Mouse (Mus musculus): ENCODE data around the gene Ski. TPM values are rescaled to one million over a fixed set of nuclear protein-coding genes. Genes with fewer than 3 reads are reported as not detected.
A peak's percentile ranks its signal among the peaks of the same experiment; 100 is the strongest.

Ski gene
- polyA plus RNA-seq, 1 experiment from 2014 or later, result 16.2 TPM

DNA sequence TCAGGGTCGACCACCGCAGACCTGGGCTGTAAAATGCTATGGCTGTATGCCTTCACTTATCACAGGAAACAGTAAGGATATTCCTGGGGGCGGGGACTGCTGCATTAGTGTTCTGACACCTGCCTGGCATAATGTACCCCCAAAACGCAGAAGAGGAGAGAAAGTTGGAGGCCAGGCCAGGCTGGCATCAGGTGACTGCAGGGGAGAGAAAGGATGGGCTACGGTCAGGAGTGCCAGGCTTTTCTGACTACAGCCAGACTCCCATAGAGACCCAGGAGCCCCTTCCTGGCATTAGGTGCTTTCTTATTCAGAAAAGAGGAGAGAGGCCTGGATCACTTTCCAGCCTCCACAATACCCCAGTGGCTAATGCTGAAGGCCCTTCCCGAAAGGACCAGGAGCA lies 17.1 kb upstream of the Ski start:
- H3K36me3 ChIP-seq (ENCODE audit: control insufficient read depth, insufficient read depth, low read length), result no peaks in the 10 kb centered on the region
- no peaks in the 10 kb centered on the region for H3K9me3 ChIP-seq (replicated peaks; ENCODE audit: control insufficient read depth, low read length)
- H3K27me3 ChIP-seq (replicated peaks; ENCODE audit: control insufficient read depth, insufficient read depth, low read length), result no peaks in the 10 kb centered on the region
- no peak overlapping the region for H3K9ac ChIP-seq (ENCODE audit: low read length)
- H3K4me3 ChIP-seq (ENCODE audit: low read depth, low read length), result no peak overlapping the region
- DNase-seq (ENCODE audit: low spot score) (no peak), ATAC-seq (no peak)
- 55% methylated on average over 6 of the region's 6 CpGs for WGBS
- H3K4me2 ChIP-seq (ENCODE audit: low read length), result no peak overlapping the region
- peaks cover 18% of the 10 kb centered on the region for H3K4me1 ChIP-seq (ENCODE audit: control insufficient read depth, insufficient read depth, low read length)
- no peak overlapping the region for H3K27ac ChIP-seq (ENCODE audit: low read depth, low read length)

DNA sequence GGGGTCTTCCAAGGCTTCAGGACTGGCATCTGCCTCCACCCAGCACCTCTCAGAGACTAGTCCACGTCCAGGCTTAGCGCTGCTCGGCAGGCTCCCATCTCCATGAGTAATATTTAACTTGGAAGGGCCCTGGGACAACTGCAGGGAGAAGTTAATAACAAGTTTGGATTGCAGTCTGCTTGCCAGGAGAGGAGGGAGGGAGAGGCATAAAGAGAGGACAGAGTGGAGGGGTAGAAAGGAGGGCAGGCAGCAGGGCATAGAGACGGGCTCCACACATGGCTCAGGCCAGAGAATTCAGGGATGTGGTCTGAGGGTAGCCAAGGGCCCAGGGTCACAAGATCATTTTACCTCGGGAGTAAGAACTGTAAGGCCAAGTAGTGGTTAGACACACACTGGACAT lies 15.9 kb upstream of the Ski start:
- DNase-seq (ENCODE audit: low spot score) (no peak), ATAC-seq (no peak)
- Histone ChIP-seq H3K4me2 (ENCODE audit: low read length) (no peak overlapping the region), H3K9me3 (replicated peaks; ENCODE audit: control insufficient read depth, low read length) (no peaks in the 10 kb centered on the region), H3K36me3 (ENCODE audit: control insufficient read depth, insufficient read depth, low read length) (no peaks in the 10 kb centered on the region), H3K9ac (ENCODE audit: low read length) (no peak overlapping the region), H3K4me1 (ENCODE audit: control insufficient read depth, insufficient read depth, low read length) (peaks cover 31% of the 10 kb centered on the region), H3K27ac (ENCODE audit: low read depth, low read length) (no peak overlapping the region), H3K27me3 (replicated peaks; ENCODE audit: control insufficient read depth, insufficient read depth, low read length) (no peaks in the 10 kb centered on the region), H3K4me3 (ENCODE audit: low read depth, low read length) (no peak overlapping the region)
- WGBS, result 84% methylated on average over 5 of the region's 5 CpGs

DNA sequence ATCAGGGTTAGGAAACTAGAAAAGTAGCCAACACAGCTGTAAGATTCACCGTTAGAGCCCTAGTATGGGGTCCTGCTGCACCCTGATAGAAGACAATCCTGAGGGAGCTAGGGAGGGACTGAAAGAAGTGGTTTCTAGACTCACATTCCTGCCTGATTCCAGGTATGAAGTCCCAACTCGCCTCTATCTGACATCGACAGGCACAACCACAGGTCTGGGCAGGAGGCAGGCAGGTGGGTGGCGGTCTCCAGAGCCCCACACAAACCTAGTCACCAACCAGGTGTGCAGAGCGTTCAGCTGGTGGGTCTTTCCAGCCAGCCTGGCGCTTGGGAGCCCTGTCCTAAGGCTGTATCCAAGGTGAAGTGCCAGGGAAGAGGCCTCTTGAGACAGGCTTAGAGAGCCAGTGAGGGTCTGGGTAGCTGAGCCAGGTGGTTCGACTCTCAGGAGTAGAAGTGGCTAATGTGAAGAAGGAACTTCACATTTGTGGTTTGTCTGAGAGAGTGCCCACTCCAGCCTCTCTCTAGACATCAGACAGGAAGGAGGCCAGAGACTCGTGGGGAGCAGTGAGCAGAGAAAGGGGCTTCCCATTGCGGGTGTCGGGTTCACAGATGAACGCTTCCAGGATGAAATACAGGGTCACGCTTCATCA lies 14.5 kb upstream of the Ski start:
- Histone ChIP-seq H3K36me3 (ENCODE audit: control insufficient read depth, insufficient read depth, low read length) (no peaks in the 10 kb centered on the region), H3K9me3 (replicated peaks; ENCODE audit: control insufficient read depth, low read length) (no peaks in the 10 kb centered on the region), H3K27me3 (replicated peaks; ENCODE audit: control insufficient read depth, insufficient read depth, low read length) (no peaks in the 10 kb centered on the region), H3K9ac (ENCODE audit: low read length) (no peak overlapping the region), H3K4me3 (ENCODE audit: low read depth, low read length) (no peak overlapping the region), H3K4me1 (ENCODE audit: control insufficient read depth, insufficient read depth, low read length) (peaks cover 32% of the 10 kb centered on the region), H3K4me2 (ENCODE audit: low read length) (no peak overlapping the region), H3K27ac (ENCODE audit: low read depth, low read length) (peak overlapping the region; percentile 84; the same call in 1 of the 2 replicates)
- DNase-seq (ENCODE audit: low spot score) (no peak), ATAC-seq (no peak)
- 86% methylated on average over 12 of the region's 12 CpGs for WGBS

DNA sequence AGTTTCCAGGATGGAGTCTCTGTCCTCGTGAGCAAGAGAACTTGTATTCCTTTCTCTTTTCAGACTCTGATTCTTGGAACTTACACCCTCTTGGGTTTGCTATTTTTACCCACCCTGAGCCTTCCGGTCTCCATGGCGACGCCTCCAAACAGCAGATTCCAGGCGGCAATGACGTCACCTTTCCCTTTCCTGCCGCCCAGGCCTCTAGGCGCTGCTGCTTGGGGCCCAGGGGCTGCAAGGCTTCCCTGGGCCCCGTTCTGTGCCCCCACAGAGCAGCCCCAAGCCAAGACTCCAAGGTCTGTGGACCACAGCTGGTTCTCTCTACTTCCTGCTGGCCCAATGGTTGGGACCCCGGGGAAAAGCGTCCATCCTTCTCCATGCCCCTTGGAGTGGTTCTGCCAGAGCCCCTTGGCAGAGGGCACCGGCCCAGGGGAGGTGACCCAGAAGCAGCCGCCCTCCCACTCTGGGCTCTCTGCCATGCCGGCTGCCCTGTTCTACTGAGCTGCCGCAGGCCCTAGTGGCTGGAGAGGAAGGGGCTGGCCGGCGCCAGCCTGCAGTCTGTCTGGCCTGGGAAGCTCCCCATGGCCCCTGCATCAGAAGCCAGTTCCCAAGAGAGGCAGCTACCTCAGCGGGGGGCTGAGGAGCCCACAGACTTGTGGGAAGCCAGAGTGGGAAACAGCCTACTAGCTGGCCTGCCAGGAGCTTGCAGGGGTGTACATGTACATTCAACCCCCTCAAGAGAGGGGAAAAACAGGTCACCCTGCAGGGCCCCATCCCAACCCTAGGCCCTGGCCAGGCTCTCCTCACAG lies 13.1 kb upstream of the Ski start:
- Histone ChIP-seq H3K4me1 (ENCODE audit: control insufficient read depth, insufficient read depth, low read length) (peaks cover 32% of the 10 kb centered on the region), H3K36me3 (ENCODE audit: control insufficient read depth, insufficient read depth, low read length) (no peaks in the 10 kb centered on the region), H3K4me2 (ENCODE audit: low read length) (peak overlapping the region; percentile 20), H3K9ac (ENCODE audit: low read length) (peak overlapping the region; percentile 21), H3K27ac (ENCODE audit: low read depth, low read length) (peak overlapping the region; percentile 84), H3K9me3 (replicated peaks; ENCODE audit: control insufficient read depth, low read length) (no peaks in the 10 kb centered on the region), H3K27me3 (replicated peaks; ENCODE audit: control insufficient read depth, insufficient read depth, low read length) (no peaks in the 10 kb centered on the region), H3K4me3 (ENCODE audit: low read depth, low read length) (no peak overlapping the region)
- peak; percentile 95 for DNase-seq (ENCODE audit: low spot score)
- WGBS, result 7% methylated on average over 17 of the region's 18 CpGs
- ATAC-seq, result peak; percentile 87

DNA sequence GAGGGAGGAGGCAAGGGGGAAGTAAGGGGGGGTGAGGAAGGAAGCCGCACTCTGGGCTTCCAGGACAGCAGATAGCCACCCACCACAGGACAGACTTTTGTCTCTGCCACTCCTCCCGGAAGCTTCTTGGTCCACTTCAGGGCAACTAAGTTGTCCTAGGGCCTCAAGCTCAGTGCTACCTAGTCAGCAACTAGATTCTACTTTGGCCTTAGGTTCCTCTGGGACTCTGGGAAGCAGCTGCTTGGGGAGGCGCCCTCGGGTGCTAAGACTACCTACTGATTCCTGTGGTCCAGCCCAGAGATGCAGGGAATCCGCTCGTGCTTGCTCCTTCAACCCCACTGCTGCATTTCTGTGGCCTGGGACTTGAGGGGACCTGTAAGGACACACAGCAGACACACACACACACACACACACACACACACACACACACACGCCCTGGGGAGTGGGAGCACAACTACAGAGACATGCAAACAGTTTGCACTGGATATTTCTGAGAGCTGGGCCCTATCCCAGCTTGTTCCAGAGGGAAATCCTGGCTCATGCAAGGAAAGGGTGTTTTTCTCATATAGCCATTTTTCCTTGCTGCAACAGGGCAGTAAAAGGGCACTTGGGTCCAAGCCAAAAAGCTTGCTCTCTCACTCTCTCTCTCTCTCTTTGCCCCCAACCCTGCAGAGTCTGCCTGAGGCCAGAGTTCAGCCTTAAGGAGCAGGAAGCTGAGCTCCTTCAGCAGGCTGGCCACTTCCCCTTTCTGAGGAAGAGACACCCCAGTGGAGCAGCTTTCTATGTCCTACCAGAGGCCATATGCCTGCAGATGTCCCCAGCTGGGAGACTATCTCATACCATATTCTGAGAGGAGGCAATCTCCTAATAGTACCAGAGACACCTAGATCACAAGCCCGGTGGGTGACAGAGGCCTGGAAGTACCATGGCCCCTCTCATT lies 12.2 kb upstream of the Ski start:
- DNase-seq (ENCODE audit: low spot score), result peak; percentile 24
- Histone ChIP-seq H3K27ac (ENCODE audit: low read depth, low read length) (peak overlapping the region; percentile 84), H3K36me3 (ENCODE audit: control insufficient read depth, insufficient read depth, low read length) (no peaks in the 10 kb centered on the region), H3K9ac (ENCODE audit: low read length) (peak overlapping the region; percentile 47), H3K4me3 (ENCODE audit: low read depth, low read length) (no peak overlapping the region), H3K27me3 (replicated peaks; ENCODE audit: control insufficient read depth, insufficient read depth, low read length) (no peaks in the 10 kb centered on the region), H3K4me2 (ENCODE audit: low read length) (peak overlapping the region; percentile 20), H3K9me3 (replicated peaks; ENCODE audit: control insufficient read depth, low read length) (no peaks in the 10 kb centered on the region), H3K4me1 (ENCODE audit: control insufficient read depth, insufficient read depth, low read length) (peaks cover 32% of the 10 kb centered on the region)
- ATAC-seq, result no peak; the same call in none of the 2 replicates
- WGBS, result 64% methylated on average over 8 of the region's 8 CpGs

DNA sequence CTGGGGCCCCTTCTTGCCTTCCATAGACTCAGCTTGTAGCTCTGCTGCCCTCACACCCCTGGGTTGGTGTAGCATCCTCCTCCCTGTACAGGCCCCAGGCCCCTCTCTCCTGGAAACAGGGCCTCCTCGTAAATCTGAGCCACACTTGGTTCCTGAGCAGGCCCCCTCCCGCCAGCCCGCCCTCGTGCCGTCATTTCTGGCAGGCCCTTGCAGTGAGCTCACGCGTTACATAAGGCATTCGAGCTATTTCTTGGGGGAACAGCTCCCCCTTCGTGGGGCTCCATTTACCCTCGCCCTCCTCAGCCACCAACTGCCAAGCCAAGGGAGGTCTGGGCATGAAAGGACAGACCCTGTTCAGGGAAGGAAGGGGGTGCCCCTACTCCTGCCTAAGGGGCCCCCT lies 11.5 kb upstream of the Ski start:
- H3K4me2 ChIP-seq (ENCODE audit: low read length), result no peak overlapping the region
- H3K36me3 ChIP-seq (ENCODE audit: control insufficient read depth, insufficient read depth, low read length), result no peaks in the 10 kb centered on the region
- WGBS, result 10% methylated on average over 10 of the region's 10 CpGs
- H3K27me3 ChIP-seq (replicated peaks; ENCODE audit: control insufficient read depth, insufficient read depth, low read length), result no peaks in the 10 kb centered on the region
- H3K9ac ChIP-seq (ENCODE audit: low read length), result peak overlapping the region; percentile 40
- no peak overlapping the region for H3K4me3 ChIP-seq (ENCODE audit: low read depth, low read length)
- peaks cover 32% of the 10 kb centered on the region for H3K4me1 ChIP-seq (ENCODE audit: control insufficient read depth, insufficient read depth, low read length)
- peak overlapping the region; percentile 84 for H3K27ac ChIP-seq (ENCODE audit: low read depth, low read length)
- peak; percentile 84 for DNase-seq (ENCODE audit: low spot score)
- H3K9me3 ChIP-seq (replicated peaks; ENCODE audit: control insufficient read depth, low read length), result no peaks in the 10 kb centered on the region
- peak; percentile 61 for ATAC-seq

DNA sequence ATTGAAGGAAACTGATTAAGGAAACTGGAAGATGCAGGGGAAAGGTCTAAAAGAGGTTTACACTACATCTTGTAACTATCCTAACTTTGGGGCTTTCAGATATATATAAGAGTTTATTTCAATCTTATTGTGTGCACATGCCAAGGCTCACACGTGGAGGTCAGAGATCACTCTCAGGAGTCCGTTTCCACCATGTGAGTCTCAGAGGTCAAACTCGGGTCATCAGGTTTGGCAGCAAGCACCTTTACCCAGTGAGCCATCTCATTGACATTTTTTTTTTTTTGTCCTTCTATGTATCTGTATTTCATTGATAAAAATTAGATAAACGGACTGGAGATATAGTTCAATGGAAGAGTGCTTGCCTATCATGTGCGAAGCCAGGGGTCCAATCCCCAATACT lies 6.1 kb upstream of the Ski start:
- no peak for DNase-seq (ENCODE audit: low spot score)

DNA sequence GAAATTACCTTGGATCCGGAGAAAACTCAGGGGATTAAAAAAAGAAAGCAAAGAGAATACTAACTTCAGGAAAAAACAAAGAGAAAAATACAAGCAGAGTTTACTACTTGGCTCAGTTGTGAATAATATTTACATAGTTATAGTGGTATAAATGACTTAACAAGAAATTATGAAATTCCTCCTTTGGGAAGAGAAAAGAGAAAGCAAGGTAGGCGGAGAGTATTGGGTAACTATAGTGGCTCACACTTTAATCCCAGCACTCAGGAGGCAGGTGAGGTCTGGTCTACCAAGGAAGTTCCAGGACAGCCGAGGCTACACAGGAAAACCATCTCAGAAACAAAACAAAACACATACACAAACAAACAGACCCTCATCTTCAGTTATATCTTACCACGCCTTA lies 5.6 kb upstream of the Ski start:
- H3K4me3 ChIP-seq (ENCODE audit: low read depth, low read length), result no peak overlapping the region
- peaks cover 5% of the 10 kb centered on the region; the same call in 1 of the 2 replicates for H3K4me1 ChIP-seq (ENCODE audit: control insufficient read depth, insufficient read depth, low read length)
- H3K27me3 ChIP-seq (replicated peaks; ENCODE audit: control insufficient read depth, insufficient read depth, low read length), result no peaks in the 10 kb centered on the region
- WGBS, result 90% methylated on average over 4 of the region's 4 CpGs
- DNase-seq (ENCODE audit: low spot score), result no peak
- H3K9ac ChIP-seq (ENCODE audit: low read length), result no peak overlapping the region
- no peaks in the 10 kb centered on the region for H3K9me3 ChIP-seq (replicated peaks; ENCODE audit: control insufficient read depth, low read length)
- H3K27ac ChIP-seq (ENCODE audit: low read depth, low read length), result no peak overlapping the region
- ATAC-seq, result no peak
- H3K36me3 ChIP-seq (ENCODE audit: control insufficient read depth, insufficient read depth, low read length), result no peaks in the 10 kb centered on the region
- H3K4me2 ChIP-seq (ENCODE audit: low read length), result no peak overlapping the region

More for the DNA sequence above, 6.1 kb upstream of the Ski start:
- WGBS, result 84% methylated on average over 5 of the region's 5 CpGs
- peaks cover 8% of the 10 kb centered on the region for H3K4me1 ChIP-seq (ENCODE audit: control insufficient read depth, insufficient read depth, low read length)
- H3K4me2 ChIP-seq (ENCODE audit: low read length), result no peak overlapping the region
- no peak overlapping the region for H3K9ac ChIP-seq (ENCODE audit: low read length)
- H3K36me3 ChIP-seq (ENCODE audit: control insufficient read depth, insufficient read depth, low read length), result no peaks in the 10 kb centered on the region
- ATAC-seq, result no peak
- H3K27ac ChIP-seq (ENCODE audit: low read depth, low read length), result no peak overlapping the region
- H3K9me3 ChIP-seq (replicated peaks; ENCODE audit: control insufficient read depth, low read length), result no peaks in the 10 kb centered on the region
- no peaks in the 10 kb centered on the region for H3K27me3 ChIP-seq (replicated peaks; ENCODE audit: control insufficient read depth, insufficient read depth, low read length)
- H3K4me3 ChIP-seq (ENCODE audit: low read depth, low read length), result no peak overlapping the region

All from forebrain, embryonic 14.5 days (tissue).